Mouse (Mus musculus) lung, embryonic 15.5 days (tissue): ENCODE results near the gene Rcan2. TPM values are rescaled to one million over a fixed set of nuclear protein-coding genes. Genes with fewer than 3 reads are reported as not detected.

Experiments used
- ATAC-seq: fragments of 200-750 bp; cut with Nextera tagmentation; 2 replicates; pipeline ENCODE4 v1.8.0; 2017; ENCODE audit warnings: moderate number of reproducible peaks, borderline replicate concordance; ENCODE audit not compliant: low FRiP score, low TSS enrichment; ENCODE audit errors: extremely low read depth
- H3K27ac ChIP-seq: fragments of 300-500 bp; sonication (generic); 2 replicates; pipeline ENCODE4 v1.5.1; 2015; ENCODE audit warnings: moderate library complexity, mild to moderate bottlenecking, inconsistent platforms
- H3K27me3 ChIP-seq: fragments of 300-500 bp; sonication (generic); 2 replicates; pipeline ENCODE4 v1.6.1; 2015; ENCODE audit warnings: inconsistent platforms
- H3K36me3 ChIP-seq: fragments of 300-500 bp; sonication (generic); 2 replicates; pipeline ENCODE4 v1.6.1; 2015; ENCODE audit warnings: inconsistent platforms
- H3K4me1 ChIP-seq: fragments of 300-500 bp; sonication (generic); 2 replicates; pipeline ENCODE4 v1.6.1; 2015; ENCODE audit warnings: inconsistent platforms
- H3K4me2 ChIP-seq: fragments of 300-500 bp; sonication (generic); 2 replicates; pipeline ENCODE4 v1.6.1; 2015; ENCODE audit warnings: inconsistent platforms, mild to moderate bottlenecking, moderate library complexity
- H3K4me3 ChIP-seq: fragments of 300-500 bp; sonication (generic); 2 replicates; pipeline ENCODE4 v1.5.1; 2015; ENCODE audit warnings: mild to moderate bottlenecking, inconsistent platforms
- H3K9ac ChIP-seq: fragments of 300-500 bp; sonication (generic); 2 replicates; pipeline ENCODE4 v1.6.1; 2015; ENCODE audit warnings: inconsistent platforms
- H3K9me3 ChIP-seq: fragments of 300-500 bp; sonication (generic); 2 replicates; pipeline ENCODE4 v1.6.1; 2016; ENCODE audit warnings: inconsistent platforms
- WGBS: fragments of 180-500 bp; shearing (Covaris S2); methylation state at CpG from one replicate; pipeline ENCODE4 v1.1.7; 2015; 5-methylcytosine and 5-hydroxymethylcytosine counted together
- polyA plus RNA-seq: library from polyadenylated mRNA; unstranded; fragments of >200 nt; fragmentation: Nextera tagmentation; extraction: Ambion mirVana; gene quantifications from 2 replicates; pipeline ENCODE4 v1.2.1, GENCODE M21; 2015

Gene Rcan2
- polyA plus RNA-seq, 1 experiment from 2014 or later, result 6.4 TPM

- Histone ChIP-seq H3K9me3 (no peaks in the 10 kb centered on the region), H3K36me3 (no peaks in the 10 kb centered on the region), H3K27me3 (no peaks in the 10 kb centered on the region), H3K27ac (no peak overlapping the region), H3K4me1 (no peaks in the 10 kb centered on the region), H3K4me2 (no peak overlapping the region), H3K4me3 (no peak overlapping the region), H3K9ac (no peak overlapping the region)
- WGBS, result 78% methylated on average over 7 of the region's 7 CpGs
- no peak for ATAC-seq
Observed at GRCm38 (mm10) chr17:43887931-43888330, 86.8 kb downstream of the Rcan2 start.

- no peak overlapping the region for H3K4me2 ChIP-seq
- H3K4me1 ChIP-seq, result no peaks in the 10 kb centered on the region
- H3K4me3 ChIP-seq, result no peak overlapping the region
- no peaks in the 10 kb centered on the region for H3K36me3 ChIP-seq
- H3K27me3 ChIP-seq, result no peaks in the 10 kb centered on the region
- H3K27ac ChIP-seq, result no peak overlapping the region
- H3K9ac ChIP-seq, result no peak overlapping the region
- 65% methylated on average over 4 of the region's 4 CpGs for WGBS
- ATAC-seq, result no peak
- no peaks in the 10 kb centered on the region for H3K9me3 ChIP-seq
Observed at GRCm38 (mm10) chr17:43897346-43897745, 96.2 kb downstream of the Rcan2 start.

- 68% methylated on average over 4 of the region's 4 CpGs for WGBS
- Histone ChIP-seq H3K36me3 (no peaks in the 10 kb centered on the region), H3K4me1 (peaks cover 8% of the 10 kb centered on the region), H3K9ac (no peak overlapping the region), H3K4me2 (no peak overlapping the region), H3K9me3 (no peaks in the 10 kb centered on the region), H3K27ac (no peak overlapping the region), H3K4me3 (no peak overlapping the region), H3K27me3 (no peaks in the 10 kb centered on the region)
- no peak for ATAC-seq
Observed at GRCm38 (mm10) chr17:43899405-43900092, 98.4 kb downstream of the Rcan2 start.

DNA sequence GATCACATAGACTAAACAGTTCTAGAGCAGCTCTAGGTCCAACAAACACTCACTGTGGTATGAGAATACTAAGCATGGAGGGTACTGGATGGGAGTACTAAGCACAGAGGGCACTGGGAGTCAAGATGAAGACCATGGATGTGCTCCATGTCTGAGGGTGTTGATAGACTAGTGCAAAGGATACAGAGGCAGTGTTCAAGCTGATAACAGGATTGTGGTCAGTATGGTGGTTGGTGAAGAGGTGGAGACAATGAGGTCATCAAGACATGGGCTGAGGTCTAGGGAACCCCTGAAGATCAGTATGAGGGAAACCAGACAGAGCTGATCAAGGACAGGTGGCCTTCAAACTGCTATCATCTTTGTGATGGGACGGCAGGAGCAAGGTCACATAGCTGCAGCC is 99.0 kb downstream of the Rcan2 start:
- Histone ChIP-seq H3K4me3 (no peak overlapping the region), H3K27me3 (no peaks in the 10 kb centered on the region)
- 65% methylated on average over 1 of the region's 1 CpGs for WGBS

GRCm38 (mm10) chr17:43901474-43901873 is 100.3 kb downstream of the Rcan2 start:
- H3K9ac ChIP-seq, result no peak overlapping the region
- no peaks in the 10 kb centered on the region for H3K27me3 ChIP-seq
- H3K9me3 ChIP-seq, result no peaks in the 10 kb centered on the region
- no peak for ATAC-seq
- no peaks in the 10 kb centered on the region for H3K36me3 ChIP-seq
- WGBS, result 87% methylated on average over 3 of the region's 3 CpGs
- no peak overlapping the region for H3K27ac ChIP-seq
- no peak overlapping the region for H3K4me3 ChIP-seq
- H3K4me2 ChIP-seq, result no peak overlapping the region
- peaks cover 8% of the 10 kb centered on the region for H3K4me1 ChIP-seq

More for the DNA sequence above, 99.0 kb downstream of the Rcan2 start:
- Histone ChIP-seq H3K4me1 (peaks cover 8% of the 10 kb centered on the region), H3K9me3 (no peaks in the 10 kb centered on the region), H3K4me2 (no peak overlapping the region), H3K9ac (no peak overlapping the region), H3K36me3 (no peaks in the 10 kb centered on the region), H3K27ac (no peak overlapping the region)
- no peak for ATAC-seq

GRCm38 (mm10) chr17:43903807-43904771 is 102.9 kb downstream of the Rcan2 start:
- Histone ChIP-seq H3K27me3 (no peaks in the 10 kb centered on the region), H3K36me3 (no peaks in the 10 kb centered on the region), H3K4me1 (peaks cover 8% of the 10 kb centered on the region), H3K4me3 (no peak overlapping the region), H3K9ac (no peak overlapping the region), H3K27ac (no peak overlapping the region), H3K4me2 (no peak overlapping the region; the same call in 1 of the 2 replicates), H3K9me3 (no peaks in the 10 kb centered on the region)
- 52% methylated on average over 9 of the region's 9 CpGs for WGBS
- ATAC-seq, result peak; percentile 75; the same call in 1 of the 2 replicates

- no peak overlapping the region for H3K4me3 ChIP-seq
- H3K9me3 ChIP-seq, result no peaks in the 10 kb centered on the region
- no peak overlapping the region for H3K4me2 ChIP-seq
- 80% methylated on average over 7 of the region's 7 CpGs for WGBS
- no peak for ATAC-seq
- no peaks in the 10 kb centered on the region for H3K27me3 ChIP-seq
- H3K4me1 ChIP-seq, result peaks cover 8% of the 10 kb centered on the region
- no peak overlapping the region for H3K27ac ChIP-seq
- no peak overlapping the region for H3K9ac ChIP-seq
- no peaks in the 10 kb centered on the region for H3K36me3 ChIP-seq
Observed at GRCm38 (mm10) chr17:43904896-43905295, 103.7 kb downstream of the Rcan2 start.

GRCm38 (mm10) chr17:43906728-43907127 is 105.6 kb downstream of the Rcan2 start:
- no peak overlapping the region for H3K27ac ChIP-seq
- ATAC-seq, result no peak
- H3K4me1 ChIP-seq, result peaks cover 8% of the 10 kb centered on the region
- H3K27me3 ChIP-seq, result no peaks in the 10 kb centered on the region
- H3K4me2 ChIP-seq, result no peak overlapping the region
- H3K9ac ChIP-seq, result no peak overlapping the region
- H3K9me3 ChIP-seq, result no peaks in the 10 kb centered on the region
- H3K36me3 ChIP-seq, result no peaks in the 10 kb centered on the region
- no peak overlapping the region for H3K4me3 ChIP-seq

GRCm38 (mm10) chr17:43916128-43916527 is 115.0 kb downstream of the Rcan2 start:
- Histone ChIP-seq H3K9ac (no peak overlapping the region), H3K36me3 (no peaks in the 10 kb centered on the region), H3K27ac (no peak overlapping the region), H3K4me1 (no peaks in the 10 kb centered on the region), H3K4me3 (no peak overlapping the region), H3K9me3 (no peaks in the 10 kb centered on the region), H3K27me3 (no peaks in the 10 kb centered on the region), H3K4me2 (no peak overlapping the region)
- ATAC-seq, result no peak
- WGBS, result 62% methylated on average over 8 of the region's 8 CpGs

GRCm38 (mm10) chr17:43917143-43917542 is 116.0 kb downstream of the Rcan2 start:
- no peaks in the 10 kb centered on the region for H3K9me3 ChIP-seq
- 62% methylated on average over 5 of the region's 5 CpGs for WGBS
- no peak for ATAC-seq

DNA sequence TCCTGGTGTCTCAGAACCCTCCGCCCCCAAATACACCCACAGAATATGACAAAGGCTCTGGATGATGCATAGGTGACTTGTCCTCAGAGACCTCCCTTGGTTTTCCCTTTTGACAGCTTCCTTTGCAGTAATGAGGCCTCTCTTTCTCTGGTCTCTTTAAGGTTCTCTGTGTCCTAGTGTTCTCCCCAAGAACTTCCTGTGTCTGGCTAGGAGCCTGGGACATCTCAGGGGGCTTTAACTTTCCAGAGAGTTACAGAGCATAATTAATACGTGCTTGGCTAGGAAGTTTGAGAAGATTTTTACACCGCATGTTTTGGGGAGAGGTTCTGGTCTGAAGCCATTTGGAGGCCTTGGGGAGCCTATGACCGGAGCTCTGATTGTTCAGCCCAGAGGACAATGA is 128.7 kb downstream of the Rcan2 start:
- no peaks in the 10 kb centered on the region for H3K9me3 ChIP-seq
- no peaks in the 10 kb centered on the region for H3K27me3 ChIP-seq
- H3K4me2 ChIP-seq, result no peak overlapping the region
- no peak for ATAC-seq
- no peak overlapping the region for H3K4me3 ChIP-seq
- H3K36me3 ChIP-seq, result no peaks in the 10 kb centered on the region
- no peaks in the 10 kb centered on the region for H3K4me1 ChIP-seq
- H3K9ac ChIP-seq, result no peak overlapping the region
- WGBS, result 87% methylated on average over 4 of the region's 4 CpGs
- no peak overlapping the region for H3K27ac ChIP-seq

More at GRCm38 (mm10) chr17:43917143-43917542, 116.0 kb downstream of the Rcan2 start:
- H3K36me3 ChIP-seq, result no peaks in the 10 kb centered on the region
- H3K4me3 ChIP-seq, result no peak overlapping the region
- H3K4me1 ChIP-seq, result no peaks in the 10 kb centered on the region
- no peaks in the 10 kb centered on the region for H3K27me3 ChIP-seq
- no peak overlapping the region for H3K27ac ChIP-seq
- no peak overlapping the region for H3K9ac ChIP-seq
- H3K4me2 ChIP-seq, result no peak overlapping the region

DNA sequence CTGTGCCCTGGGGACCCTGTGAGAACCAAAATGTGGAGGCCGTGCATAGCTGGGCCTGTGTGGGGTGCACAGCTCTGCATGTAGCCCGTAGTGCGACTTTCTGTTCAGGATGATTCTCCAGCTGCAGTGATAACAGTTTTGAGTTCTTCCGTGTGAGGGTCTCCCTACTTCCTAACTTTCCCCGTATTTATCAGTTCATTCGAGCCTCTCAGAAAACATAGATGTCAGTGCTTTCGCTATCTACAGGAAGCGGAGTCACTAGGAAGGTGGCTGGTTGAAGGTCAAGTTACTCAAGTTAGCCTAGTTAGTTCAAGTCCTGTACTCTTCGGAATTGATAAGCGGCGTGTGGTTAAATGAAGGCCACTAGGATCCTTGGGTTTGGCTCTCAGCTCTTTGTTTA is 130.6 kb downstream of the Rcan2 start:
- Histone ChIP-seq H3K4me2 (no peak overlapping the region), H3K9ac (no peak overlapping the region), H3K9me3 (no peaks in the 10 kb centered on the region), H3K4me3 (no peak overlapping the region), H3K27me3 (no peaks in the 10 kb centered on the region), H3K27ac (no peak overlapping the region), H3K36me3 (no peaks in the 10 kb centered on the region), H3K4me1 (no peaks in the 10 kb centered on the region)
- no peak for ATAC-seq
- WGBS, result 86% methylated on average over 11 of the region's 11 CpGs
